Mouse (Mus musculus) C2C12 (cell line): ENCODE measurements around the gene Adgra3.

Source experiments
- CEBPB ChIP-seq: IDR thresholded peaks from one replicate; pipeline ENCODE4 v1.6.1; 2011; ENCODE audit warnings: low read depth, mild to moderate bottlenecking, control low read depth, moderate library complexity
- CTCF ChIP-seq: IDR thresholded peaks from one replicate; pipeline ENCODE4 v1.5.1; 2011; ENCODE audit not compliant: control insufficient read depth, insufficient read depth, insufficient read length
- MAX ChIP-seq: IDR thresholded peaks from one replicate; pipeline ENCODE4 v1.6.1; 2011; ENCODE audit warnings: mild to moderate bottlenecking, control low read depth
- MYOD1 ChIP-seq: IDR thresholded peaks from one replicate; pipeline ENCODE4 v1.6.1; 2011; ENCODE audit warnings: low read depth; ENCODE audit not compliant: control insufficient read depth, insufficient read length

DNA sequence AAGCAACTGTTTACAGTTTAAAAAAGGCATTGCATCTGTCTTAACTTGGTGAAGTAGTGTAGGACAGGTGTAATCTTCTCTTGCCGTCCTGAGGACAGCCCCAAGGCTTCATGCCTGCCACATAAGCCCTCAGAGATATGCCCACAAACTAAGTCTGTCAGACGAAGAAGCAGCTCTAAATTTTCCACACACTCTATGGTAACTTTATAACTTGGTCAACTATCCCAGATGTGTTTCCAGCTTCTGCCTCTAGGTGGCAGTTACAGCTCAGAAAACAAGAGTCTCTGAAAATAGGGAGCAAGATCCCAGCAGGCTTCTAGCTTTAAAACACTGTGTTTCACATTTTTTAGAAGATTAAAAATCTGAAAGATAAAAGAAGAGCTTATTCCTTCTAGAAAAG is 82.8 kb downstream of the Adgra3 start:
- no peak for TF ChIP-seq CTCF
- TF ChIP-seq CEBPB: no peak
- no peak for TF ChIP-seq MYOD1
- no peak for TF ChIP-seq MAX
